In the genomic region with DNA sequence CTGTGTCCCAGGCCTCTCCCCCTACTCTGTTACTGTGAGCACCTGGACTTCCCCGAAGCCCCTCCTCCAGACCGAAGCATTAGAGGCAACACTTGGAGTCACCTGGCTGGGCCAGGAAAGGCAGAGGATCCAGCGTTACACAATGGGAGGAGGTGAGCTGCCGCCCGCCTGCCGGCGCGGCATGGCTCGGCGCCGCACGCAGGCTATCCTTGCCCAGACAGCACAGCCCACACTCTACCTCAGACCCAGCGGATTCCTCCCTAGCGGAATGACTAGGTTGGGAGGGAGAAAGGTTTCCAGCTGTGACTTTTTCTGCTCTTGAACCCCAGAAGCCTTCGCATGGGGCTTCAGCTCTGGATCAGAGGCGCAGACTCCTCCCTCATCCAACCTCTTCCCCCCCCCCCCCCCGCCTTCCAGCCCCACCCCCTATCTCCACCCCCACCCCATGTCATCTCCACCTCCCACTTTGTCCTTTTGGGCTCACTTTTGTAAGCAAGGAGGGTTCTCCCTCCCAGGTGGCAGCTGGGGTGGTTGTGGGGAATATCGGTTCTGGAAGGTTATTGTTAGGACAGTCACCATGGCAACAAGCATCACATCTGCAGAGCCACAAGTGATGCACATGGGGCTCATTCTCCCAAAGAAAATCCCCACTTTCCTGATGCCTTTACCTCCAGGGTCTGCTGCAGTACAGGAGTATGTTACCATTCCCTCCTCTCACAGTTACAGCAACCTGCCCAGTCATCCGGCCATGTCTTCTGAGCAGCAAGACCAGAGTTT, we compare ENCODE assay signal across 9 mouse cellular contexts. TPM values are rescaled to one million over a fixed set of nuclear protein-coding genes. Genes with fewer than 3 reads are reported as not detected.
DNase-seq lines count a peak whose midpoint lies in the region; ATAC-seq and TF ChIP-seq lines count a peak whose summit lies in the region.
"Had no signal": no experiment of that assay in that cellular context is flagged by ENCODE, and none has a peak within 500 bp of the region (broad histone marks: within the 10 kb centered on the region; RNA-seq: fewer than 3 reads in every experiment).

No protein-coding gene starts in this region.

- H3K9ac ChIP-seq in lung, embryonic 14.5 days, result no peak overlapping the region
- no peak overlapping the region for H3K9ac ChIP-seq in embryonic facial prominence, embryonic 13.5 days

- no peak for TF ChIP-seq POLR2A in lung, adult 2 months (IDR thresholded peaks at IDR 0.05; ENCODE audit: borderline replicate concordance, extremely low read depth, low read depth, low read length)
- no peak for TF ChIP-seq POLR2A in olfactory bulb, adult 2 months (IDR thresholded peaks at IDR 0.05; ENCODE audit: insufficient read depth, low read depth, low read length)

- peaks cover 59% of the 10 kb centered on the region for H3K27me3 ChIP-seq in lung, embryonic 14.5 days (ENCODE audit: insufficient read depth, low read length)
- peaks cover 85% of the 10 kb centered on the region for H3K27me3 ChIP-seq in embryonic facial prominence, embryonic 13.5 days

- no peaks in the 10 kb centered on the region for H3K36me3 ChIP-seq in lung, embryonic 14.5 days (ENCODE audit: insufficient read depth)
- no peaks in the 10 kb centered on the region for H3K36me3 ChIP-seq in embryonic facial prominence, embryonic 13.5 days

- ATAC-seq in lung, embryonic 14.5 days (ENCODE audit: insufficient read depth), result no peak
- ATAC-seq in embryonic facial prominence, embryonic 13.5 days (ENCODE audit: insufficient number of reproducible peaks, insufficient read depth, low FRiP score, low TSS enrichment, low read depth), result no peak

- H3K27ac ChIP-seq in lung, embryonic 14.5 days (ENCODE audit: low read depth), result no peak overlapping the region
- H3K27ac ChIP-seq in embryonic facial prominence, embryonic 13.5 days, result no peak overlapping the region
- peak overlapping the region; percentile 90 for H3K27ac ChIP-seq in olfactory bulb, adult 2 months (ENCODE audit: insufficient read depth, low read depth, low read length)

- no peaks in the 10 kb centered on the region for H3K9me3 ChIP-seq in lung, embryonic 14.5 days (ENCODE audit: low read depth, low read length)
- H3K9me3 ChIP-seq in embryonic facial prominence, embryonic 13.5 days, result no peaks in the 10 kb centered on the region

- TF ChIP-seq CTCF in lung, embryonic 14.5 days (IDR thresholded peaks at IDR 0.05; ENCODE audit: low read depth), result no peak
- TF ChIP-seq CTCF in lung, adult 2 months (IDR thresholded peaks at IDR 0.05; ENCODE audit: insufficient read depth, low read length), result no peak
- no peak for TF ChIP-seq CTCF in olfactory bulb, adult 2 months (IDR thresholded peaks at IDR 0.05; ENCODE audit: insufficient read depth, low read depth, low read length)

- H3K4me3 ChIP-seq in lung, embryonic 14.5 days (ENCODE audit: low read depth, low read length), result no peak overlapping the region
- no peak overlapping the region for H3K4me3 ChIP-seq in lung, adult 2 months (replicated peaks; ENCODE audit: extremely low read depth, low read depth, low read length)
- H3K4me3 ChIP-seq in embryonic facial prominence, embryonic 13.5 days, result peak overlapping the region; percentile 23; the same call in 1 of the 2 replicates
- H3K4me3 ChIP-seq in olfactory bulb, adult 2 months (ENCODE audit: insufficient read depth, low read depth, low read length), result peak overlapping the region; percentile 24

- peak; percentile 12 for DNase-seq in lung, embryonic 14.5 days
- no peak for DNase-seq in lung, adult 2 months
- DNase-seq in hindlimb bud, embryonic 11.5 days (ENCODE audit: extremely low spot score, low read depth, low spot score), result peak; percentile 22
- DNase-seq in ovary, postnatal 36 days (ENCODE audit: low spot score), result no peak
- no peak for DNase-seq in testis, postnatal 14 days (ENCODE audit: low spot score)
- DNase-seq: adrenal gland, postnatal 14 days; thymus, adult 18-20 months had no signal

- 8% methylated on average over 18 of the region's 19 CpGs for WGBS in lung, embryonic 14.5 days
- 9% methylated on average over 19 of the region's 19 CpGs for WGBS in lung, adult 2 months
- WGBS in embryonic facial prominence, embryonic 13.5 days, result 7% methylated on average over 17 of the region's 19 CpGs
- WGBS in olfactory bulb, adult 2 months, result 5% methylated on average over 19 of the region's 19 CpGs

- H3K4me2 ChIP-seq in lung, embryonic 14.5 days, result no peak overlapping the region
- H3K4me2 ChIP-seq in embryonic facial prominence, embryonic 13.5 days, result peak overlapping the region; percentile 44

- no peaks in the 10 kb centered on the region for H3K4me1 ChIP-seq in lung, embryonic 14.5 days (ENCODE audit: insufficient read depth)
- no peaks in the 10 kb centered on the region for H3K4me1 ChIP-seq in lung, adult 2 months (ENCODE audit: control insufficient read depth, insufficient read depth, low read length)
- peaks cover 25% of the 10 kb centered on the region for H3K4me1 ChIP-seq in embryonic facial prominence, embryonic 13.5 days
- peaks cover 30% of the 10 kb centered on the region for H3K4me1 ChIP-seq in olfactory bulb, adult 2 months (ENCODE audit: control insufficient read depth, insufficient read depth, low read length)

RNA-seq across cellular contexts. Expression of gene Camk2b, which starts 2.2 kb away (rescaled TPM):
- 0.41 and 0.59 TPM in 2 replicates for polyA plus RNA-seq in lung, embryonic 14.5 days (2014; fragmentation: Nextera tagmentation; extraction: Ambion mirVana)
- 13.8 and 17.8 TPM in 2 replicates for polyA plus RNA-seq in lung, adult 2 months (2012; rRNA removed)
- 1.9 and 2.5 TPM in 2 replicates for polyA plus RNA-seq in embryonic facial prominence, embryonic 13.5 days (2015; fragmentation: Nextera tagmentation; extraction: Ambion mirVana)
- polyA plus RNA-seq in olfactory bulb, adult 2 months (2012; ENCODE audit: insufficient read depth, insufficient read length, low replicate concordance, missing spikeins), result 150 and 183 TPM in 2 replicates

Comparison
In these comparisons a context has a peak if more than half of its experiments do, and no peak if none do; other contexts are left out.
1. DNase-seq: peak in lung, embryonic 14.5 days (single experiment) and hindlimb bud, embryonic 11.5 days (single experiment); none in lung, adult 2 months (single experiment), ovary, postnatal 36 days (single experiment) and testis, postnatal 14 days (single experiment).
2. H3K4me3 ChIP-seq: peak in embryonic facial prominence, embryonic 13.5 days (single experiment) and olfactory bulb, adult 2 months (single experiment); none in lung, embryonic 14.5 days (single experiment) and lung, adult 2 months (single experiment).